Mouse (Mus musculus) cerebellum, adult 2 months (tissue): ENCODE data around the gene Lrig1.

Source experiments
- CTCF ChIP-seq: fragments of 200-500 bp; IDR thresholded peaks from 2 replicates; pipeline ENCODE4 v1.5.1; 2011; ENCODE audit warnings: low read depth, mild to moderate bottlenecking, control low read depth, low read length, moderate library complexity, borderline replicate concordance; ENCODE audit not compliant: insufficient read depth
- POLR2A ChIP-seq: fragments of 200-500 bp; IDR thresholded peaks from 2 replicates; pipeline ENCODE4 v1.6.1; 2011; ENCODE audit warnings: low read length, control low read depth, borderline replicate concordance; ENCODE audit not compliant: insufficient read depth

GRCm38 (mm10) chr6:94676840-94677239 lies 23.1 kb downstream of the Lrig1 start:
- TF ChIP-seq POLR2A (no peak), CTCF (no peak)
